Comparison of ENCODE assay signal across 29 mouse cellular contexts in the genomic region with DNA sequence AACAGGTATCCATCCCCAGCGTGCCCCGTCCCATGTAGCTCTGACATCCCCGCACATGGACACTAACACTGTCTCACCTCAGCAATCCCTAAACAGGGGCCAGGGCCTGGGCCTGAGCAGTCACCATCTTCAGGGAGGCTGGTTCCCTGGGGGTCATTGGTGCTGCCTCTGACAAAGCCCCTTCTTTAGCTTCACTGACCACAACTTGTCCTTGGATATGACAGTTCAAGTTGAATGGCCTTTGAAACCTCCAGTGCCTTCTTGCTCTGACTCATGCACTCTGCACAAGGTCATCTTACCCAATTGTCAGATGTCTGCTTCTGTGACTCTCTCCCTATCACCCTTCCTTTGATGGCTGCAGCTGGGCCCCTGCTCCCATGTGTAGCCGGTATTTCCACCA.
DNase-seq lines count a peak whose midpoint lies in the region; ATAC-seq lines count a peak whose summit lies in the region.
"Had no signal": no experiment of that assay in that cellular context is flagged by ENCODE, and none has a peak within 500 bp of the region (broad histone marks: within the 10 kb centered on the region; RNA-seq: fewer than 3 reads in every experiment).

No protein-coding gene starts in this region.

- WGBS in heart, embryonic 10.5 days: 78% methylated on average over 4 of the region's 4 CpGs
- 91% methylated on average over 4 of the region's 4 CpGs for WGBS in midbrain, embryonic 10.5 days

- no peaks in the 10 kb centered on the region for H3K27me3 ChIP-seq in heart, embryonic 10.5 days (ENCODE audit: insufficient read depth, poor library complexity, severe bottlenecking)
- no peaks in the 10 kb centered on the region for H3K27me3 ChIP-seq in megakaryocyte, embryonic 14.5 days (replicated peaks)
- no peaks in the 10 kb centered on the region for H3K27me3 ChIP-seq in midbrain, embryonic 10.5 days (ENCODE audit: low read depth, poor library complexity, severe bottlenecking)
- H3K27me3 ChIP-seq: embryonic facial prominence, embryonic 13.5 days; forebrain, embryonic 15.5 days; heart, embryonic 13.5 days; hindbrain, embryonic 12.5 days; intestine, embryonic 15.5 days; limb, embryonic 12.5 days; midbrain, embryonic 15.5 days; neural tube, embryonic 15.5 days had no signal

- no peaks in the 10 kb centered on the region for H3K9me3 ChIP-seq in heart, embryonic 10.5 days
- no peaks in the 10 kb centered on the region for H3K9me3 ChIP-seq in megakaryocyte, embryonic 14.5 days
- no peaks in the 10 kb centered on the region for H3K9me3 ChIP-seq in midbrain, embryonic 10.5 days (replicated peaks)
- H3K9me3 ChIP-seq: embryonic facial prominence, embryonic 13.5 days; forebrain, embryonic 10.5 days; forebrain, embryonic 15.5 days; heart, embryonic 13.5 days; hindbrain, embryonic 12.5 days; intestine, embryonic 15.5 days; limb, embryonic 12.5 days; midbrain, embryonic 15.5 days; neural tube, embryonic 15.5 days had no signal

- H3K36me3 ChIP-seq in heart, embryonic 10.5 days: no peaks in the 10 kb centered on the region
- peaks cover 4% of the 10 kb centered on the region for H3K36me3 ChIP-seq in megakaryocyte, embryonic 14.5 days (replicated peaks; ENCODE audit: low read length)
- no peaks in the 10 kb centered on the region for H3K36me3 ChIP-seq in midbrain, embryonic 10.5 days
- H3K36me3 ChIP-seq: embryonic facial prominence, embryonic 13.5 days; forebrain, embryonic 10.5 days; forebrain, embryonic 15.5 days; heart, embryonic 13.5 days; hindbrain, embryonic 12.5 days; intestine, embryonic 15.5 days; limb, embryonic 12.5 days; midbrain, embryonic 15.5 days; neural tube, embryonic 15.5 days had no signal

- intact Hi-C loops in heart, postnatal 14 days (cut with DNase I): no loop called here

- H3K4me1 ChIP-seq in heart, embryonic 10.5 days: peaks cover 28% of the 10 kb centered on the region
- peaks cover 78% of the 10 kb centered on the region for H3K4me1 ChIP-seq in megakaryocyte, embryonic 14.5 days
- H3K4me1 ChIP-seq in midbrain, embryonic 10.5 days: no peaks in the 10 kb centered on the region
- H3K4me1 ChIP-seq: embryonic facial prominence, embryonic 13.5 days; forebrain, embryonic 10.5 days; forebrain, embryonic 15.5 days; hindbrain, embryonic 12.5 days; intestine, embryonic 15.5 days; limb, embryonic 12.5 days; midbrain, embryonic 15.5 days; neural tube, embryonic 15.5 days had no signal

- no peak for DNase-seq in heart, embryonic 10.5 days (ENCODE audit: low spot score)
- DNase-seq in heart, postnatal 14 days: no peak
- peak; percentile 64 for DNase-seq in adrenal gland, postnatal 10 days
- no peak for DNase-seq in midbrain, embryonic 10.5 days (ENCODE audit: low spot score)
- no peak for DNase-seq in ovary, postnatal 10 days (ENCODE audit: low spot score)
- DNase-seq: cerebellum, adult 11-12 months; cerebellum, postnatal 10 days; gastrocnemius, postnatal 25 days; heart, adult 18-20 months; heart, postnatal 10 days; kidney, adult 2 months; kidney, postnatal 36 days; lung, embryonic 14.5 days; right cerebral cortex, postnatal 4 days had no signal

- H3K27ac ChIP-seq in heart, embryonic 10.5 days: peak overlapping the region; percentile 23; the same call in 1 of the 2 replicates
- no peak overlapping the region for H3K27ac ChIP-seq in midbrain, embryonic 10.5 days (replicated peaks)
- H3K27ac ChIP-seq: embryonic facial prominence, embryonic 13.5 days; forebrain, embryonic 10.5 days; forebrain, embryonic 15.5 days; heart, embryonic 13.5 days; hindbrain, embryonic 12.5 days; hindbrain, postnatal 0 days; intestine, embryonic 15.5 days; layer of hippocampus, adult 2 months; left cerebral cortex, adult 2 months; limb, embryonic 12.5 days; midbrain, embryonic 15.5 days; neural tube, embryonic 15.5 days; stomach, postnatal 0 days had no signal

- no peak for ATAC-seq in megakaryocyte, adult 5-6 weeks (ENCODE audit: poor library complexity, severe bottlenecking)
- ATAC-seq: forebrain, embryonic 15.5 days; hindbrain, postnatal 0 days; intestine, embryonic 15.5 days; midbrain, embryonic 15.5 days had no signal

- H3K4me3 ChIP-seq in heart, embryonic 10.5 days: no peak overlapping the region
- peak overlapping the region; percentile 47 for H3K4me3 ChIP-seq in megakaryocyte, embryonic 14.5 days (replicated peaks)
- H3K4me3 ChIP-seq in midbrain, embryonic 10.5 days: no peak overlapping the region
- H3K4me3 ChIP-seq: embryonic facial prominence, embryonic 13.5 days; forebrain, embryonic 10.5 days; forebrain, embryonic 15.5 days; heart, embryonic 13.5 days; hindbrain, embryonic 12.5 days; intestine, embryonic 15.5 days; layer of hippocampus, adult 2 months; left cerebral cortex, adult 2 months; limb, embryonic 12.5 days; midbrain, embryonic 15.5 days; neural tube, embryonic 15.5 days had no signal
